Mouse (Mus musculus) erythroid progenitor cell, adult 5-6 weeks (primary cell): ENCODE measurements at regions not wholly inside any gene's neighbourhood (a gene's known extent, or its start where the extent isn't known, plus 50 kb on each side); places are given as distances from the start of the nearest gene placed in this dataset.

Experiments
- ATAC-seq: replicated peaks from 2 replicates; pipeline ENCODE4 v1.8.0; 2016; ENCODE audit warnings: moderate number of reproducible peaks, mild to moderate bottlenecking, moderate TSS enrichment, inconsistent platforms; ENCODE audit not compliant: poor library complexity, low FRiP score, severe bottlenecking

DNA sequence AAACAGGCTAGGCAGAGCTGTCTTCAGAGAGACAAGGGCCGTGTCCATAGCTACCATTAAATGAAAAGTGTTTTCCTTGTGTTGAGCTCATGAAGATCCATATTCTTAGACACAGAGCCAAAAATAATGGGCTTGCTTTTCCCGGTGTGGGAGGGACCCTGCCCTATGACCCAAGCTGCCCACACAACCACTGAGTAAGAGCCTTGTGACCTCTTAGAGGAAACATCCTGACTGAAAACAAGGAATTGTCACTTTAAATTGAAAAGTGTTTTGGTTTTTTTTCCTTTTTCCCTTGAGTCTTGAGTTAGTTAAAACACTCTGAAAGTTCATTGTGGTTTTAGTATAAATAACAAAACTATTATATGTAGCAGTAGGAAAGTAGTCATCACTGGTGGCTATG lies 264.0 kb upstream of the Fn1 start:
- ATAC-seq, result no peak

GRCm38 (mm10) chr1:71914439-71914838 lies 261.4 kb upstream of the Fn1 start:
- ATAC-seq, result no peak

GRCm38 (mm10) chr1:71913221-71913620 lies 260.2 kb upstream of the Fn1 start:
- no peak for ATAC-seq

DNA sequence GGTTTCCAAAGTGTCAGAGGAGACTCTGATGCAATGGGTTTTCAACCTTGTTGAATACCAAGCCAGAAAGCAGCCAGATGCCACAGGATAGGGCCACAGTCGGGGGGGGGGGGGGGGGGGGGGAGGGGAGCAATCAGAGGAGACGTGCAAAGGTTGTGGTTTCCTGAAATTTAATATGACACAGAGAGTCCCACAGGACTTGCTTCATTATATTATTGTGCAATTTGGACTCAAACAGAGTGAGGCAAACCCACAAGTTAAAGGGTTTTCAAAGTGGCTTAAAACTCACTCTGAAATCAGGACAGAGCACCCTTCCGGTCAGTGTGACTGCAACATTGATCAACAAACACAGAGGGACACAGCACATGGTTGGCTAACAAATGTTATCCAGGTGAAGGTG lies 259.4 kb upstream of the Fn1 start:
- ATAC-seq, result no peak

DNA sequence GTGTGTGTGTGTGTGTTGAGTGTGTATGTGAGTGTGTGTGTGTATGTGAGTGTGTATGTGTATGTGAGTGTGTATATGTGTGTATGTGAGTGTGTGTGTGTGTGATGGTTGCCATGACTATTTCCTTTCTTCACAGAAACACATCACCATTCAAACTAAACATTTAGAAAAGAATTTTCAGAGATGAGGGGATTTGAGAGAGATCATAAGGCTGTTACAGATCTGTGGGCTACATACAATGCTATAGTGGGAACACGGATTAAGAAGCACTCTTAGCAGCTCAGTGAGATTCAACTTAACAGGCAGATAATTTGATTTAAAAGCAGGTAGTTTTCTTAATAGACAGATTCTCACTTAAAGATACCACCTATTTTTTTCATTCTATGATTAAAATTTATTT lies 257.1 kb upstream of the Fn1 start:
- no peak for ATAC-seq

GRCm38 (mm10) chr1:71909508-71910124 lies 256.6 kb upstream of the Fn1 start:
- ATAC-seq, result no peak

DNA sequence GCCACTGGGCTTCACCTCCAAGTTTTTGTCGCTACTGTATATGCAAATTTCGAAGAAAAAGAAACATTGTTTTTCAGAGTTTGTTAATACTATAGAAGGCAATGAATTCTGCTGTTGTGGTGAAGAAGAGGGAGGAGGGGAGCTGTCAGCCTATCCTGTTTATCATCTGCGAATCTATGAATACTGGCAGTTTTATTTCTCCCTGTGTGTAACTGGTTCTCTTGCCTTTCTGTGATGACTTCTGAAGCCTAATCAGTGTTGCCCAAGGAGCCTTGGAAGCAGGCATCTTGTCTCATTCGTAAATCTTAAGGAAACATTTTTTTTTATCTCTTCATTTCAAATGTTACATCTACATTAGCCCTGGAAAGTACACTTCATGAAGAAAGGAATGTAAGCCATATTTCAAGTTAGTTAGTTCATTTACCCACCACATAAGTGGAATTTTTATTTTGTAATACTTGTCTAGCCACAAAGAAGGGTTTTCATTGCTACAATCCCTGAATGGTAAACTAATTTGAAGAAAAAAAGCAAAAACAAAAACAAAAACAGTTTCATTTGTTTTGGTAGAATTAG lies 251.5 kb upstream of the Fn1 start:
- ATAC-seq, result no peak

DNA sequence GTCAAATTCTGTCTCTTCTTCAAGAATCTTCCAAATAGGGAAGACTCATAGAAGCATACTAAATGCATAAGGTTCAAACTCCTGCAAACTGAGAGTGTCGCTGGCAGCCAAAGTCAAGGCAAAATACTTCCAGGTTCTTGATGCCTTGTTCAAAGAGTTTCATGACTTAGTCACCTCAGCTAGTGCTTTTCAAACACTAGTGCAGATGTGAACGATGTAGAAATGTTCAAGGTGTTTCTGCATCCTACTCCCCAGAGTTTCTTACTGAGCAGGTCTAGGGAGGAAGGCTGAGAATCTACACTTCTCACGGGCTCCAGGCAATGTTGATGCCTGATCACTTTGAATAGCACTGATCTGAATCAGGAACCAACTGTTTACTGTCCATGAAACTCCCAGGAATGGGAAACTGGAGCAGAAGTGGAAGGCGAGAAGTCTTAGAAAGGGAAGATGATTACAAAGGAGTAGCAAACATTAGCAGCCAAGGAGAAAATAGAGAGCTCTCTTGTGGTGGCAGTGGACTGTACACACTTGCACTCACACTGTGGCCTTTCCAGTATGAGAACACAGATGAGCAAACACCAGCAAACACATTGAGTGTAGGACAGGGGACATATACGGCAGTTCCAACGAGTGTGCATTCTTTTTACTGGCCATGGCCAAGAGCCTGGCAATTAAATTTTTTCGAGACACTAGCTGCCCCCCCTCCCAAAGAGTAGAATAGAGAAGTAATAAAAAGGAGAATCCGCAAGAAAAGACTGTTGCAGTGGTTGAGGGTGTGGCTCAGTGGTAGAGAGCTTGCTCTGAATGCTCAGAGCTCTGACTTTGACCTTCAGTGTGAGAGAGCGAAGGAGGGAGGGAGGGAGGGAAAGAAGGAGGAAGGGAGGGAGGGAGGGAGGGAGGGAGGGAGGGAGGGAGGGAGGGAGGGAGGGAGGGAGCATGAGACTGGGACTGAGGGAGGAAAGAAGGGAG lies 247.4 kb upstream of the Fn1 start:
- no peak for ATAC-seq

- no peak for ATAC-seq
Measured at GRCm38 (mm10) chr1:71899128-71899527, 246.1 kb upstream of the Fn1 start.

DNA sequence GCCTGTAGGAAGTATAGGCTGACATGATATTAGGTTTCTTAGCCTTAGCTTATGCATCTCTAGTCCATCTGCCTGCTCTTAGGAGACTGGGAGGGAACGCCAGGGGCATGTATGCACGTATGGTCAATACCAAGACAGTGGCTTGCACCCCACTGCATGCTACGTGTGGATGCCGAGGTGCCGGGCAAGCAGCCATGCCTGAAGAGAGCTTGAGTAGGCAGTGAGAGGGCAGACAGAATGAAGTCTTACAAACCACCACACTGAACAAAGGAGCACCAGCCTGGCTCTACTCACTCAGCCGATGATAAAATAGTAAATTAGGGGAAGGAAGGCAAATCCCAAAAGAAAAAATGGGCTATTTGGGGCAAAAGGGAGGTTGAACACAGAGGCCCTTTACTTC lies 245.2 kb upstream of the Fn1 start:
- ATAC-seq, result no peak

DNA sequence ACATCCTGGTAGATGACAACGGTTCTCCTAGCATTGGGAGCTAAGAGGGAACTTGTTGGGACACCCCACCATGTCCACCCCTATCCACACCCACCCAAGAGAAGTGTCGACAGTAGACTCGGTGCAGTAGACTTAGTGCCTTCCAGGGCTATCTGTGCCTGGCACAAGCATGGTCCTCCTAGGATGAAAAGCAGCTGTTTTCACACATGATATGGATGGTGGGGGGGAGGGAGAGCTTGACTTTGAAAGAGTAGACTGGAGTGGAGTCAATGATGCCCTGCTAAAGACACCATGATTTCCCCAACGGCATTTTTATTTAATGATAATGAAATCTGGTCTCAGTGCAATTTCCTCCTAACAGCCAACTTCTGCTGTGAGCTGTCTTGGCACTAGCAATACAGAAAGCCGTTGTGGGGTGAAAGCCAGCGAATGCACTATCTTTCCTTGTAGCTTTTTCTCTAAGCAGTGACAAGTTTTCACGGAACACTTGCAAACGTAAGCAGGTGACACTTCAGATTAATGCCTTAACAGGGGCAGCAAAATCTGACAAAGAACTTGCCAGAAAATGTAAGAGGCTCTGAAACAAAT lies 244.6 kb upstream of the Fn1 start:
- ATAC-seq, result no peak

DNA sequence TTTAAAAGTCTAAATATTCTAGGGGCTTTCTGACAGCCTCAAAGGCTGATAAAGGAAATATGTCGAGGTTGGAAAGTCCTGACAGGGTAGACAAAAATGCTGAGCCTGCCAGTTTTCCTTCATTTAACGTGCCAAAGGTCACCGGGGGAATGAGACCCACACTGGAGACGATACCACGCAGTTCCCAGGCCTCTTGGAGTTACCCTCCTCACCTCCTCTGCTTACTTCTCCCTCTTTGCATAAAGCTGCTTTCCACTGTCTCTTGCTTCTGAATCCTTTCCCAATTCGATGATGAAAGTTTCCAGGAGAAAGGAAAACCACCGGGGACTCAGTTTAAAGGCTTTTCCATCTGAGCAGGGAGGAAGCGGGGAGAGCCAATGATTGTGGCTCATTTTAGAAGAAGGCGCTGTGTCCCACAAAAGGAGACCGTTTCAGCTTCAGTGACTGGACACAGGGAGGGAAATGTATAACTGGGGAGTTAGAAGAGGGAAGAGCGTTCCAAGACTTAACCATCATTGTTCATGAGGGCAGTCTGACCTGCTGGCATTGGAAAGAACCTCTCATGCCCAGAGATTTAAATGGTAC lies 243.2 kb upstream of the Fn1 start:
- ATAC-seq, result no peak

DNA sequence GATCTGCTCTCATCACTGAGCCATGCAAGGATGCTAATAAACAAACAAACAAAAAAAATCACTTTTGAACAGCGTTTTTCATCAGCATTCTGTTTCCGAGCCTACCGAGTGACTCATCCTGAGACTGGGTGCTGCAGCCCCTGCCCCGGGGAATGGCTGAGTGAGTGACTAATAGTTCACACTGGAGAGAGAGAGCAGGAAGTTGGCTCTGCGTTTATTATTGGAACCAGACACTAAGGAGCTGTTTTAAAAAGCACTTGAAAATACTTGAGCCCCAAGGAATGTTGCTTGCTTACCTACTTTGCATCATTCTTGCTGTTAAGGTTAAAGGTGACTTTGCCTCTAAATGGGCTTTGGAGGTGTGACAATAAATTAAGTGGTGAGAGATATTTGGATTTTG lies 240.6 kb upstream of the Fn1 start:
- no peak for ATAC-seq

DNA sequence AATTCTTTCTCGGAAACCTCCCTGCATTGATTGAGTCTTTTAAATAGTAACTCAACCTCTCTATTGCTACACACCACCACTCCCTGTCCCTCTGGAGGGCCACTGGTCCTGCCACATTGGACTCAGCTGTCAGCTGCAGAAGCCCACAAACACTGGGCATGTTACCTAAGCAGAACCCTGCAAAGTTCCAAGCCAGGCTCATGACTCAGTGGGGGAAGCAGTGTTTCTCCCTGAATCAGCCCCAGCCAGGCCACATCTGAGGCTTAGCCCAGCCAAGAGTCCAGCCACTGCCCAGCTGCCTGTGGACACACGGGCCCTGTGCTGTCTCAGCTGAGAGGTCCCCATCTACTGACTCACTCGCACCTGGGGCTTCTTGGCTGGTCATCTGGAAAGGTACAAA lies 234.8 kb upstream of the Fn1 start:
- no peak for ATAC-seq

DNA sequence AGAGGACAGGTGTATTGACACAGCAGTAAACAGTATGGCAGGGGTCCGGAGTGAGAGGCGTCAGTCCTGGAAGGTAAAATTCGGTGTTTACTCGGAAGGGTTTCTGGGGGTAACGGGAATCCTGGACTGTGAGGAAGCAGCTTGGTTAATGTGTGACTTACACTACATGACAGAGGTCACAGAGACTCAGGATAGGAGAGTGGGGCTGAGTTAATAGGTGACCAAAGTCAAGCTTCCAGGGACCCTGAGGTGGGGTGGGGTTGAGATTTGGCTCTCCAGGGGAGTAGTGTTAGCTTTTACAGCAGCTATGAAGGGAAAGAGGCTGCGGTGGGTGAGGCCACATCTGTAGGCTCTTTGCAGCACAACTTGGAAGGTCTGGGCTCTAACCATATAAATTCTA lies 233.9 kb upstream of the Fn1 start:
- no peak for ATAC-seq

DNA sequence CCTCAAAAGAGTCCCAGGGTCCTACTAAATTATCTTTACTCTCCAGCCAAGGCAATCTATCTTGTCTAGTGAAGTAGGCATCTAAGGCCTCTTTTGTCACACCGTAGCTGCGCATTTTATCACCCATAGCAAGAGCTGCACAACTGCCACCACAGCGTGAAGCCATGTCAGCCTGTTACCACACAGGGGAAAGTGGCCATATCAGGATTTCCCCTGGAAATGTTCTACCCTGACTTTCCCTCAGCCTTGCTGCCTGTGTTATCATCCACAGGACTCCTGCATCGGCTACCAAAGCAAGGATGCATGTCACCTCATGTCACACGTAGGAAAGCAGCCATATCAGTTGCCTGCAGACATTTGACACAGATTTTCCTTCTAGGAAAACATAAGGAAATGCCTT lies 233.2 kb upstream of the Fn1 start:
- ATAC-seq, result no peak

DNA sequence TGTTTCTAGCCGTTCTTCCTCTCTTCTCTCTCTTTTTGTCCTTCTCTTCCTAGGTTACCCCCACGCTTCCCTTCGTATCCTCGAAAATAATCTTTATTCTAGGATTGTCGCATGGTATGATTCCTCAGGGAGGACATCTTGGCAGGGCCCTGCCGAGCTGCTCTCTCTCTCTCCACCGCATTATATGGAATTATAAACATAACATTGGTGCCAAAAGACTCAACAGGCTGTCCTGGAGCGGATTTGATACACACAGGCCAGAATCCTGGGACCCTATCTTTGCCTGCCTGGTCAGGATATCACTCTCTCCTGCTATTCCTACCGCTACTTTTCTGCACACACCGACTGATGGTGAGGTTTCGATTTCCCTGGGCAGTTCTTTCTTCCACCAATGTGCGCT lies 228.9 kb upstream of the Fn1 start:
- no peak for ATAC-seq

- ATAC-seq, result no peak
Measured at GRCm38 (mm10) chr1:71881191-71881590, 228.2 kb upstream of the Fn1 start.

DNA sequence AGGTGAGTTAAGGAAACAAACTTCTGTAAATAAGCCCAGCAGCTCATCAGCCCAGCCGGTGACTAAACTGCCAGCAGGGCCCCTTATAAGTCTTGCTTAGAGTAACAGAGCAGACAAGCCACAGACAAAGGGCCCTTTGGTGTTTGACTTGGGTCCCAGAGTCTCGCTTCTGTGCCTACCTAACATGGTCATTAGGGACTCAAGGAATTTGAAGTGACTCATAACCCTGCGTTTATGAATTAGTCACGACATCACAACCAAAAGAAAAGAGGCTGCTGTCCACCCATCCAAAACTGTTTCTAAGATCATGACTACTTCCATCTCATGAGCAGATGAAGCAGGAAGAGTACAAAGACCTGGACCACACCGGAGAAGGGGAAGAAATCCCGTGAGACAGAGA lies 227.5 kb upstream of the Fn1 start:
- ATAC-seq, result no peak

GRCm38 (mm10) chr1:71876712-71877401 lies 223.9 kb upstream of the Fn1 start:
- ATAC-seq, result no peak
